In the genomic region with DNA sequence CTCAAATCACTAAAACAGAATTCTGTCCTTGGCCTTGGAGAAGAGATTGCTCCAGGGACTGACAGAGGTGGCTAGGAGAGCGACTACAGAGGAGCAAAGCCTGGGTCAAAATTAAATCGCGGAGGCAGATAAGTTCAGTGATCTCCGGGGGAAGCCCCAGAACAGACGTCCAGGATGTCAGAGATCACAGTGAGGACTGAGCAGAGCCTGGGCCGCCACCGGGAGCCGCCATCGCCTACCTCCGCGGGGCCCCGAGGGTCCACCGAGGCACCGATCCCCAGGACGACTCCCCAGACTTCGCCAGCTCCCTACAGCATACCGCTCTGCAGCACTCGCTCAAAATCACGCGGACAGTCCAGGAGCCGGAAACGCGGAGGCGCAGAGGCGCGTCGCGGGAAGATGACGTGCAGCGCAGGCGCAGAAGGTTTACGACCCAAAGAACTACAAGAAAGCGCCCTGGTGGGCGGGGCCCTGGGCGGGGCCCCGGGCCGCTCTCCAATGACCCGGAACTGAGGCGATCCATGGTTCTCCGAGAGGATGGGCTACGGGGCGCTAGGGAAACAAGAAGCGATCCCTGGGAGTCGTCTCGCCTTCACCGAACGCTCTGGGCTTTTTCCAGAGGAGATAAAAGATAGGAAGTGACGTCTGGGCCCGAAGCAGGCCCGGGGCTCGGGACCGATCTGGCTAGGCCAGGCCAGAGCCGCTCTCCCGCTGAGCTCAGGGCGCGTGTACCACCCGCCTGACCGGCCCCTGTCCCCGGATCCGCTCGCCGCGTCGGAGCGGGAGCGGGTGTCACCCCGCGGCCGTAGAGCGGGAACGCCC, we compare ENCODE assay signal across 8 mouse cellular contexts. TPM values are rescaled to one million over a fixed set of nuclear protein-coding genes. Genes with fewer than 3 reads are reported as not detected.
DNase-seq lines count a peak whose midpoint lies in the region; ATAC-seq and TF ChIP-seq lines count a peak whose summit lies in the region.

A gene (minus strand): TSS at position 406 of the 822 bp plus-strand sequence.
A gene (plus strand): TSS at position 439 of the 822 bp plus-strand sequence.

- DNase-seq in CH12.LX (ENCODE audit: extremely low read depth): peak; percentile 96
- peak; percentile 95 for DNase-seq in c-Kit-positive CD71-positive TER-119-negative erythroid progenitor cells, embryonic 14.5 days (ENCODE audit: low read depth)
- peak; percentile 99 for DNase-seq in forebrain, embryonic 11.5 days (ENCODE audit: low spot score)
- peak; percentile 98 to 99 for DNase-seq in kidney, postnatal 36 days
- DNase-seq in telencephalon, adult 2 months (ENCODE audit: low read depth, low spot score): peak; percentile 98

- peaks cover 2 to 22% of the 10 kb centered on the region in 2 experiments; a peak in 3 of 4 replicates for H3K4me1 ChIP-seq in CH12.LX (ENCODE audit: control insufficient read depth in 1 of 2, insufficient read depth in 2 of 2)
- peaks cover 9% of the 10 kb centered on the region; the same call in 1 of the 2 replicates for H3K4me1 ChIP-seq in forebrain, embryonic 11.5 days (replicated peaks; ENCODE audit: control insufficient read depth, insufficient read depth, low read length)
- H3K4me1 ChIP-seq in heart, embryonic 16.5 days (ENCODE audit: control insufficient read depth, insufficient read depth, low read length): peaks cover 18% of the 10 kb centered on the region
- H3K4me1 ChIP-seq in liver, embryonic 15.5 days (replicated peaks): peaks cover 26% of the 10 kb centered on the region
- H3K4me1 ChIP-seq in neural tube, embryonic 12.5 days: peaks cover 20% of the 10 kb centered on the region

- H3K36me3 ChIP-seq in CH12.LX (replicated peaks in 1 of 2; ENCODE audit: control insufficient read depth in 1 of 2, insufficient read depth in 1 of 2, low read length in 1 of 2): peaks cover 17 to 42% of the 10 kb centered on the region in 2 experiments
- no peaks in the 10 kb centered on the region; the same call in 1 of the 2 replicates for H3K36me3 ChIP-seq in forebrain, embryonic 11.5 days (ENCODE audit: control insufficient read depth, insufficient read depth, low read length)
- peaks cover 9% of the 10 kb centered on the region for H3K36me3 ChIP-seq in heart, embryonic 16.5 days (ENCODE audit: control insufficient read depth, insufficient read depth)
- H3K36me3 ChIP-seq in liver, embryonic 15.5 days (replicated peaks): peaks cover 28% of the 10 kb centered on the region
- peaks cover 17% of the 10 kb centered on the region for H3K36me3 ChIP-seq in neural tube, embryonic 12.5 days

- peak within 1 kb of the TSS; percentile 96 for H3K4me2 ChIP-seq in CH12.LX (ENCODE audit: insufficient read depth, low read depth, poor library complexity, severe bottlenecking)
- H3K4me2 ChIP-seq in forebrain, embryonic 11.5 days (ENCODE audit: low read depth, low read length, severe bottlenecking): peak within 1 kb of the TSS; percentile 76
- peak within 1 kb of the TSS; percentile 96 for H3K4me2 ChIP-seq in heart, embryonic 16.5 days (ENCODE audit: low read depth, low read length)
- H3K4me2 ChIP-seq in liver, embryonic 15.5 days: peak within 1 kb of the TSS; percentile 91
- H3K4me2 ChIP-seq in neural tube, embryonic 12.5 days (replicated peaks): peak within 1 kb of the TSS; percentile 78

- dilution Hi-C loops in CH12.LX (cut with MboI; ENCODE audit: extremely low pct_ligation_motif_present, extremely low pct_unique_long_range_greater_than_20kb, low sequenced_read_pairs): no loop called here

- H3K9me3 ChIP-seq in CH12.LX (replicated peaks; ENCODE audit: low read length): no peaks in the 10 kb centered on the region
- no peaks in the 10 kb centered on the region for H3K9me3 ChIP-seq in forebrain, embryonic 11.5 days (ENCODE audit: control insufficient read depth, low read length)
- no peaks in the 10 kb centered on the region for H3K9me3 ChIP-seq in heart, embryonic 16.5 days (replicated peaks; ENCODE audit: control insufficient read depth, low read length)
- H3K9me3 ChIP-seq in liver, embryonic 15.5 days (replicated peaks): no peaks in the 10 kb centered on the region
- no peaks in the 10 kb centered on the region for H3K9me3 ChIP-seq in neural tube, embryonic 12.5 days

- H3K9ac ChIP-seq in CH12.LX (ENCODE audit: insufficient read depth, low read depth): peak within 1 kb of the TSS; percentile 92
- peak within 1 kb of the TSS; percentile 77 for H3K9ac ChIP-seq in forebrain, embryonic 11.5 days (ENCODE audit: low read length)
- H3K9ac ChIP-seq in heart, embryonic 16.5 days (ENCODE audit: low read length): peak within 1 kb of the TSS; percentile 94
- peak within 1 kb of the TSS; percentile 84 for H3K9ac ChIP-seq in liver, embryonic 15.5 days
- H3K9ac ChIP-seq in neural tube, embryonic 12.5 days: peak within 1 kb of the TSS; percentile 79

- WGBS in forebrain, embryonic 11.5 days: 0% methylated on average over 71 of the region's 71 CpGs
- WGBS in heart, embryonic 16.5 days: under 1% methylated on average over 70 of the region's 71 CpGs
- WGBS in liver, embryonic 15.5 days (ENCODE audit: insufficient replicate concordance): under 1% methylated on average over 71 of the region's 71 CpGs
- WGBS in neural tube, embryonic 12.5 days: under 1% methylated on average over 71 of the region's 71 CpGs

- peak within 1 kb of the TSS; percentile 89 to 100 (median 97) for H3K4me3 ChIP-seq in CH12.LX (replicated peaks in 1 of 3; ENCODE audit: low read depth in 2 of 3, low read length in 2 of 3, poor library complexity in 1 of 3)
- peak within 1 kb of the TSS; percentile 76 for H3K4me3 ChIP-seq in forebrain, embryonic 11.5 days (ENCODE audit: low read depth, low read length)
- H3K4me3 ChIP-seq in heart, embryonic 16.5 days (ENCODE audit: low read length): peak within 1 kb of the TSS; percentile 95
- H3K4me3 ChIP-seq in liver, embryonic 15.5 days (replicated peaks): peak within 1 kb of the TSS; percentile 87
- H3K4me3 ChIP-seq in neural tube, embryonic 12.5 days: peak within 1 kb of the TSS; percentile 80

- TF ChIP-seq EP300 in CH12.LX (IDR thresholded peaks at IDR 0.05; ENCODE audit: low read length): no peak

- in situ Hi-C loops in CH12.LX (cut with MboI; ENCODE audit: low pct_ligation_motif_present, low pct_unique_long_range_greater_than_20kb, low sequenced_read_pairs): no loop called here

- no peak within 1 kb of the TSS; the same call in 1 of the 2 replicates for H3K27ac ChIP-seq in CH12.LX (ENCODE audit: insufficient read depth, low read depth)
- H3K27ac ChIP-seq in forebrain, embryonic 11.5 days (ENCODE audit: low read depth, low read length): peak within 1 kb of the TSS; percentile 90
- peak within 1 kb of the TSS; percentile 95 for H3K27ac ChIP-seq in heart, embryonic 16.5 days (ENCODE audit: low read length)
- peak within 1 kb of the TSS; percentile 93 for H3K27ac ChIP-seq in liver, embryonic 15.5 days (replicated peaks)
- peak within 1 kb of the TSS; percentile 84 for H3K27ac ChIP-seq in neural tube, embryonic 12.5 days

- TF ChIP-seq CTCF in CH12.LX (conservative IDR thresholded peaks at IDR 0.05 in 1 of 2, IDR thresholded peaks at IDR 0.05 in 1 of 2; ENCODE audit: low read depth in 2 of 2, low read length in 2 of 2): no peak

- TF ChIP-seq RAD21 in CH12.LX (IDR thresholded peaks at IDR 0.05; ENCODE audit: low read depth, low read length): no peak

- peak; percentile 98 for ATAC-seq in forebrain, embryonic 11.5 days (replicated peaks; ENCODE audit: low FRiP score)
- ATAC-seq in heart, embryonic 16.5 days (replicated peaks; ENCODE audit: extremely low read depth, insufficient read depth, low FRiP score): peak; percentile 100
- ATAC-seq in liver, embryonic 15.5 days (ENCODE audit: insufficient read depth): peak; percentile 99
- ATAC-seq in neural tube, embryonic 12.5 days (ENCODE audit: low FRiP score, low read depth): peak; percentile 99

- peaks cover 32% of the 10 kb centered on the region for H3K79me2 ChIP-seq in CH12.LX (replicated peaks; ENCODE audit: control insufficient read depth, extremely low read depth, insufficient read depth, poor library complexity, severe bottlenecking)

- no peaks in the 10 kb centered on the region for H3K27me3 ChIP-seq in CH12.LX (replicated peaks)
- H3K27me3 ChIP-seq in forebrain, embryonic 11.5 days (ENCODE audit: control insufficient read depth, insufficient read depth, low read length): no peaks in the 10 kb centered on the region
- no peaks in the 10 kb centered on the region for H3K27me3 ChIP-seq in heart, embryonic 16.5 days (ENCODE audit: control insufficient read depth, insufficient read depth, low read length)
- no peaks in the 10 kb centered on the region for H3K27me3 ChIP-seq in liver, embryonic 15.5 days
- no peaks in the 10 kb centered on the region for H3K27me3 ChIP-seq in neural tube, embryonic 12.5 days (replicated peaks)

- peak; percentile 89 for TF ChIP-seq POLR2A in CH12.LX (IDR thresholded peaks at IDR 0.05; ENCODE audit: low read depth, low read length)

TF ChIP-seq in CH12.LX, 34 proteins besides CTCF, POLR2A, EP300 and RAD21 (continues in another document):
- peak; percentile 96 for TF ChIP-seq SIN3A (IDR thresholded peaks at IDR 0.05; ENCODE audit: low read length)
- no peak for TF ChIP-seq ETS1 (conservative IDR thresholded peaks at IDR 0.05; ENCODE audit: low read depth, low read length)
- peak; percentile 91 for TF ChIP-seq KAT2A (IDR thresholded peaks at IDR 0.05; ENCODE audit: insufficient replicate concordance, low read length)
- no peak for TF ChIP-seq ZC3H11A (IDR thresholded peaks at IDR 0.05; ENCODE audit: low read depth, low read length)
- TF ChIP-seq ZKSCAN1 (IDR thresholded peaks at IDR 0.05; ENCODE audit: borderline replicate concordance, low read depth, low read length): no peak
- TF ChIP-seq IRF4 (IDR thresholded peaks at IDR 0.05; ENCODE audit: low read depth, low read length): 0 out of 2 replicates have a peak, but pooled peaks have one; percentile 21

RNA-seq across cellular contexts. Expression of the first gene that starts in this region (rescaled TPM):
- 36.8 and 44.3 TPM in 2 replicates for total RNA-seq in CH12.LX (2012; rRNA removed)
- total RNA-seq in CH12.LX (2014; rRNA removed): 51.7 and 52.2 TPM in 2 replicates
- polyA plus RNA-seq in CH12.LX (2012; ENCODE audit: insufficient read length, low read depth): 49.4 and 51.7 TPM in 2 replicates
- 43.0 and 46.5 TPM in 2 replicates for polyA plus RNA-seq in forebrain, embryonic 11.5 days (2014; fragmentation: Nextera tagmentation; extraction: Ambion mirVana)
- polyA plus RNA-seq in heart, embryonic 16.5 days (2015; fragmentation: Nextera tagmentation; extraction: Ambion mirVana): 15.7 and 17.2 TPM in 2 replicates
- polyA plus RNA-seq in liver, embryonic 15.5 days (2015; fragmentation: Nextera tagmentation; extraction: Ambion mirVana): 11.0 and 12.0 TPM in 2 replicates
- 33.6 and 34.9 TPM in 2 replicates for polyA plus RNA-seq in neural tube, embryonic 12.5 days (2016; fragmentation: Nextera tagmentation; extraction: Ambion mirVana)

RNA-seq across cellular contexts. Expression of the second gene that starts in this region (rescaled TPM):
- total RNA-seq in CH12.LX (2012; rRNA removed) (10.1 and 11.1 TPM in 2 replicates), CH12.LX (2014; rRNA removed) (12.9 and 15.3 TPM in 2 replicates)
- 12.4 and 14.8 TPM in 2 replicates for polyA plus RNA-seq in CH12.LX (2012; ENCODE audit: insufficient read length, low read depth)
- 30.2 and 33.3 TPM in 2 replicates for polyA plus RNA-seq in forebrain, embryonic 11.5 days (2014; fragmentation: Nextera tagmentation; extraction: Ambion mirVana)
- 15.0 and 16.1 TPM in 2 replicates for polyA plus RNA-seq in heart, embryonic 16.5 days (2015; fragmentation: Nextera tagmentation; extraction: Ambion mirVana)
- 6.8 and 7.5 TPM in 2 replicates for polyA plus RNA-seq in liver, embryonic 15.5 days (2015; fragmentation: Nextera tagmentation; extraction: Ambion mirVana)
- 41.4 and 46.1 TPM in 2 replicates for polyA plus RNA-seq in neural tube, embryonic 12.5 days (2016; fragmentation: Nextera tagmentation; extraction: Ambion mirVana)
